In the genomic region with DNA sequence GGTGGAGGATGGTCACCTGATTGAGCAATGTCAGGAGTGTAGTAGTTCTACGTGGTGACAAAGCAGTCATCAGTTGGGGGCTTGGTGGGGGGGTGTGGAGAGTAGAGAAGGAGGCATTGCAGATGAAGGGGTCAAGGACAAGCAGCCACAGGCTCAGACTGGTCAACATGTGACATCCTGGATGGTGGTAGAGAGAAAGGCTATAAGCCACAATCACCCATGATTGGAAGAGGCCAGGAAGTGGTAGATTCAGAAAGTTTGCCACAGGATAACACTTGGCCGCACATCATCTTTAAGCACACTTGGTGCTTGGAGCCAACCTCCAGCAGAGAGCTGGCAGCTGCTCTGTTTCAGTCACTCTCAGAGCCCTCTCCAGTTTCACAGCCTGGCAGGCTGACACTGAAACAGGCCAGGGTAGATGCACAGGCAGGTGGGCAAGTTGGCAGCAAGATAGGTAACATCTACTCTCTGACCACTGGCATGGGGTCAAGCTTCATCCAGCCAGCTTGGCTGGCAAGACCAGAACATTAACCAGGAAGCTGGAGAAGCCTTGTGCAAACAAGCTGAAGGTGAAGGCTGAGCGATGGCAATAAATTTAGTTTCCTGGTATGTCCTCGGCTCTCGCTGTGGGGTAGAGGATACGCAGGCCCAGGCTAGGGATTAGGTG, we compare ENCODE assay signal across 14 mouse cellular contexts. TPM values are rescaled to one million over a fixed set of nuclear protein-coding genes. Genes with fewer than 3 reads are reported as not detected.
DNase-seq lines count a peak whose midpoint lies in the region; TF ChIP-seq lines count a peak whose summit lies in the region.
"Had no signal": no experiment of that assay in that cellular context is flagged by ENCODE, and none has a peak within 500 bp of the region (broad histone marks: within the 10 kb centered on the region; RNA-seq: fewer than 3 reads in every experiment).

No protein-coding gene starts in this region.

- peak overlapping the region; percentile 1; the same call in 1 of the 2 replicates for H3K27ac ChIP-seq in layer of hippocampus, adult 2 months
- H3K27ac ChIP-seq: heart, embryonic 10.5 days; hindbrain, embryonic 12.5 days had no signal

- intact Hi-C loops in gastrocnemius, postnatal 36 days (cut with DNase I): no loop called here

- peak; percentile 68 for DNase-seq in adrenal gland, adult 2 months
- DNase-seq in adrenal gland, postnatal 4 days (ENCODE audit: low spot score in 2 of 2): no peak
- no peak for DNase-seq in layer of hippocampus, adult 2 months (ENCODE audit: low spot score in 2 of 2)
- DNase-seq in layer of hippocampus, postnatal 14 days (ENCODE audit: low spot score in 2 of 2): no peak
- peak; percentile 87 for DNase-seq in cerebellum, adult 9-11 months
- peak; percentile 64 to 76 for DNase-seq in gastrocnemius, postnatal 36 days
- no peak for DNase-seq in kidney, postnatal 10 days
- DNase-seq in thymus, postnatal 0 days (ENCODE audit: low spot score): no peak
- DNase-seq: embryo, embryonic 11 days; forebrain, postnatal 0 days; kidney, adult 9 months; spleen, adult 18-20 months had no signal

- no peak overlapping the region for H3K4me3 ChIP-seq in layer of hippocampus, adult 2 months
- H3K4me3 ChIP-seq: heart, embryonic 10.5 days; hindbrain, embryonic 12.5 days had no signal

- TF ChIP-seq CTCF in layer of hippocampus, adult 2 months (conservative IDR thresholded peaks at IDR 0.05): no peak

RNA-seq across cellular contexts. Expression of a gene that starts 18.6 kb away (rescaled TPM):
- total RNA-seq in adrenal gland, adult 2 months (2021): under 1 TPM; 0.14 to 0.35 TPM
- 1.2 and 2.2 TPM in 2 replicates for polyA plus RNA-seq in adrenal gland, adult 2 months (2012; rRNA removed)
- 10 to 100 TPM in 1 of 2 experiments, 1 to 10 TPM in 1; 3.7 to 15.0 TPM for total RNA-seq in adrenal gland, postnatal 4 days (2021)
- not detected for total RNA-seq in layer of hippocampus, adult 2 months (2021)
- total RNA-seq in layer of hippocampus, postnatal 14 days (2021): under 1 TPM; 0.18 to 0.21 TPM
- under 1 TPM in 1 of 2 experiments, not detected in 1; 0.22 TPM for total RNA-seq in gastrocnemius, postnatal 36 days (2021)
- polyA plus RNA-seq in thymus, postnatal 0 days (2015; fragmentation: Nextera tagmentation; extraction: Ambion mirVana): 0.26 and 0.28 TPM in 2 replicates

RNA-seq across cellular contexts. Expression of a gene that starts 28.7 kb away (rescaled TPM):
- 100 to 1,000 TPM; 113 to 118 TPM for total RNA-seq in adrenal gland, adult 2 months (2021)
- polyA plus RNA-seq in adrenal gland, adult 2 months (2012; rRNA removed): 77.6 and 80.3 TPM in 2 replicates
- 100 to 1,000 TPM; 103 to 113 TPM for total RNA-seq in adrenal gland, postnatal 4 days (2021)
- total RNA-seq in layer of hippocampus, adult 2 months (2021): 100 to 1,000 TPM; 278 to 305 TPM
- total RNA-seq in layer of hippocampus, postnatal 14 days (2021): 100 to 1,000 TPM; 321 to 323 TPM
- total RNA-seq in gastrocnemius, postnatal 36 days (2021): 10 to 100 TPM; 37.3 to 40.9 TPM
- polyA plus RNA-seq in thymus, postnatal 0 days (2015; fragmentation: Nextera tagmentation; extraction: Ambion mirVana): 97.3 and 105 TPM in 2 replicates

RNA-seq across cellular contexts. Expression of a gene that starts 40.4 kb away (rescaled TPM):
- 10 to 100 TPM; 13.8 to 19.2 TPM for total RNA-seq in adrenal gland, adult 2 months (2021)
- polyA plus RNA-seq in adrenal gland, adult 2 months (2012; rRNA removed): 53.3 and 62.5 TPM in 2 replicates
- 10 to 100 TPM; 26.2 to 28.6 TPM for total RNA-seq in adrenal gland, postnatal 4 days (2021)
- 10 to 100 TPM; 36.2 to 38.9 TPM for total RNA-seq in layer of hippocampus, adult 2 months (2021)
- 10 to 100 TPM; 20.8 to 22.4 TPM for total RNA-seq in layer of hippocampus, postnatal 14 days (2021)
- 1 to 10 TPM; 8.1 to 8.3 TPM for total RNA-seq in gastrocnemius, postnatal 36 days (2021)
- 5.8 and 6.9 TPM in 2 replicates for polyA plus RNA-seq in thymus, postnatal 0 days (2015; fragmentation: Nextera tagmentation; extraction: Ambion mirVana)

Comparison
In these comparisons a context has a peak if more than half of its experiments do, and no peak if none do; other contexts are left out.
1. DNase-seq: peak in adrenal gland, adult 2 months (single experiment), cerebellum, adult 9-11 months (single experiment) and gastrocnemius, postnatal 36 days (2 of 2); none in adrenal gland, postnatal 4 days (0 of 2), layer of hippocampus, adult 2 months (0 of 2), layer of hippocampus, postnatal 14 days (0 of 2), kidney, postnatal 10 days (single experiment) and thymus, postnatal 0 days (single experiment).